Comparison of ENCODE assay signal across 9 mouse cellular contexts in the genomic region with DNA sequence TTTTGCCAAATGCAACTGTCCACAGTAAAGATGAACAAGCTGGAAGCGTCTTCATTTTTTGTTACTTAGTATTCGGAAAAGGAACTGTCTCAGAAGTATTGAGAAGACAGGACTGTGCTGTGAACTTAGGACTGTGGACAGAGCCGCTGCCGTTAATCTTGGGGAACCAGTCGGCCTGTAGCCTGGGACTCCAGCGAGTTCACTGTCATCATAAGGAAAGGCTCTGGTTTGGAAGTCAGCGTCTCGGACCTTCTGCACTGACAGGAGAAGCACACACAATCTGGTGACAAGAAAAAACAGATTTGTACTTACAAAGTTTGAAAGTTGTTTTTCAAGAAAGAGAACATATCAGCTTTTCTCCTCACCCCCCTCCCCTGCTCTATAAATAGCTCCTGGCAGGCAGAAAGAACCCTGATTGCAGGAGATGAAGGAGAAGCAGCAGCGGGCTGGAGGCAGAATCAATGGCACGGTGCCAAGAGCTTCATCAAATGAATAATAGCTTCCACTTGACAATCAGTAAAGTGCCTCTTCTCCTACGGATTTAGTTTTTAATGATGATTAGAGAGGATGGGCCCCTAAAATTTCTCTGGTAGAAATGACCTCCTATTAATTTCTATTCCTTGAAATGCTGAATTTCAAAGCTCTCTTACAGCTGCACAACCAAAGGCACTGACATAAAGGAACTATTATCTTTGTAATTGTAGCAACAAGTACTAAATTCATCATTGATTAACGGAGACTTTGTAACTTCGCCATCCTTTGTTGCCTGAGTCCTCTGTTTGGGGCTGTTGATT.
DNase-seq lines count a peak whose midpoint lies in the region; ATAC-seq lines count a peak whose summit lies in the region.
"Had no signal": no experiment of that assay in that cellular context is flagged by ENCODE, and none has a peak within 500 bp of the region (broad histone marks: within the 10 kb centered on the region; RNA-seq: fewer than 3 reads in every experiment).

No protein-coding gene starts in this region.

- no peaks in the 10 kb centered on the region for H3K9me3 ChIP-seq in hindbrain, embryonic 14.5 days (ENCODE audit: control insufficient read depth, low read length)
- 0 out of 2 replicates have a peak, but pooled peaks cover 4% of the 10 kb centered on the region for H3K9me3 ChIP-seq in stomach, embryonic 16.5 days (replicated peaks; ENCODE audit: control insufficient read depth, low read length)
- H3K9me3 ChIP-seq: liver, embryonic 13.5 days had no signal

- DNase-seq in gastrocnemius, postnatal 10 days = peak; percentile 38
- no peak for DNase-seq in gastrocnemius, adult 8-10 months (ENCODE audit: low spot score in 2 of 2)
- DNase-seq in 3T3-L1 (ENCODE audit: low read depth, low spot score) = peak; percentile 4
- peak; percentile 23 for DNase-seq in embryo, embryonic 11.5 days (ENCODE audit: low read depth, low spot score)
- DNase-seq in hindbrain, embryonic 14.5 days (ENCODE audit: low spot score) = peak; percentile 74
- peak; percentile 61 for DNase-seq in lung, postnatal 10 days
- DNase-seq in urinary bladder, adult 18-20 months (ENCODE audit: low spot score in 2 of 2) = no peak
- DNase-seq: liver, embryonic 13.5 days had no signal

- no peak overlapping the region for H3K27ac ChIP-seq in hindbrain, embryonic 14.5 days
- H3K27ac ChIP-seq in stomach, embryonic 16.5 days (ENCODE audit: low read length) = no peak overlapping the region; the same call in 1 of the 2 replicates
- H3K27ac ChIP-seq: liver, embryonic 13.5 days had no signal

- ATAC-seq in hindbrain, embryonic 14.5 days (ENCODE audit: low FRiP score) = no peak
- ATAC-seq in stomach, embryonic 16.5 days (ENCODE audit: insufficient read depth, low FRiP score) = no peak

- no peaks in the 10 kb centered on the region for H3K36me3 ChIP-seq in hindbrain, embryonic 14.5 days (replicated peaks; ENCODE audit: control insufficient read depth, insufficient read depth)
- no peaks in the 10 kb centered on the region for H3K36me3 ChIP-seq in stomach, embryonic 16.5 days (ENCODE audit: control insufficient read depth, insufficient read depth, low read length)
- H3K36me3 ChIP-seq: liver, embryonic 13.5 days had no signal

- H3K27me3 ChIP-seq in hindbrain, embryonic 14.5 days (ENCODE audit: control insufficient read depth, insufficient read depth, low read length) = no peaks in the 10 kb centered on the region
- no peaks in the 10 kb centered on the region for H3K27me3 ChIP-seq in stomach, embryonic 16.5 days (ENCODE audit: control insufficient read depth, insufficient read depth, low read length)
- H3K27me3 ChIP-seq: liver, embryonic 13.5 days had no signal

- H3K9ac ChIP-seq in hindbrain, embryonic 14.5 days = no peak overlapping the region
- H3K9ac ChIP-seq in stomach, embryonic 16.5 days (ENCODE audit: low read length) = no peak overlapping the region; the same call in 1 of the 2 replicates
- H3K9ac ChIP-seq: liver, embryonic 13.5 days had no signal

- 28% methylated on average over 13 of the region's 13 CpGs for WGBS in hindbrain, embryonic 14.5 days
- WGBS in stomach, embryonic 16.5 days = 15% methylated on average over 13 of the region's 13 CpGs

- peak overlapping the region; percentile 17 for H3K4me2 ChIP-seq in hindbrain, embryonic 14.5 days (replicated peaks)
- H3K4me2 ChIP-seq in stomach, embryonic 16.5 days (ENCODE audit: low read depth, low read length) = peak overlapping the region; percentile 35
- H3K4me2 ChIP-seq: liver, embryonic 13.5 days had no signal

- no peak overlapping the region for H3K4me3 ChIP-seq in hindbrain, embryonic 14.5 days (replicated peaks; ENCODE audit: low read length)
- no peak overlapping the region for H3K4me3 ChIP-seq in stomach, embryonic 16.5 days (replicated peaks; ENCODE audit: low read length)
- H3K4me3 ChIP-seq: liver, embryonic 13.5 days had no signal

- H3K4me1 ChIP-seq in hindbrain, embryonic 14.5 days (replicated peaks; ENCODE audit: control insufficient read depth, insufficient read depth, low read length) = peaks cover 8% of the 10 kb centered on the region; the same call in 1 of the 2 replicates
- no peaks in the 10 kb centered on the region for H3K4me1 ChIP-seq in stomach, embryonic 16.5 days (ENCODE audit: control insufficient read depth, insufficient read depth, low read length)
- H3K4me1 ChIP-seq: liver, embryonic 13.5 days had no signal

Comparison
In these comparisons a context has a peak if more than half of its experiments do, and no peak if none do; other contexts are left out.
1. DNase-seq: peak in gastrocnemius, postnatal 10 days (single experiment), 3T3-L1 (single experiment), embryo, embryonic 11.5 days (single experiment), hindbrain, embryonic 14.5 days (single experiment) and lung, postnatal 10 days (single experiment); none in gastrocnemius, adult 8-10 months (0 of 2) and urinary bladder, adult 18-20 months (0 of 2).